Mouse (Mus musculus) limb, embryonic 13.5 days (tissue): ENCODE data around the gene Nckap1. TPM values are rescaled to one million over a fixed set of nuclear protein-coding genes. Genes with fewer than 3 reads are reported as not detected.

ENCODE experiments used
- ATAC-seq: fragments of 200-750 bp; cut with Nextera tagmentation; 2 replicates; pipeline ENCODE4 v1.8.0; 2017; ENCODE audit warnings: low read depth, moderate number of reproducible peaks, moderate TSS enrichment; ENCODE audit not compliant: low FRiP score
- H3K27ac ChIP-seq: fragments of 300-500 bp; sonication (generic); 2 replicates; pipeline ENCODE4 v1.5.1; 2015; ENCODE audit warnings: inconsistent platforms, mild to moderate bottlenecking, moderate library complexity
- H3K27me3 ChIP-seq: fragments of 300-500 bp; sonication (generic); 2 replicates; pipeline ENCODE4 v1.6.1; 2015; ENCODE audit warnings: mild to moderate bottlenecking, inconsistent platforms
- H3K36me3 ChIP-seq: fragments of 300-500 bp; sonication (generic); 2 replicates; pipeline ENCODE4 v1.6.1; 2015; ENCODE audit warnings: inconsistent platforms, mild to moderate bottlenecking, moderate library complexity
- H3K4me1 ChIP-seq: fragments of 300-500 bp; sonication (generic); 2 replicates; pipeline ENCODE4 v1.6.1; 2015; ENCODE audit warnings: inconsistent platforms
- H3K4me2 ChIP-seq: fragments of 300-500 bp; sonication (generic); replicated peaks from 2 replicates; pipeline ENCODE4 v1.6.1; 2015; ENCODE audit warnings: inconsistent platforms, mild to moderate bottlenecking, moderate library complexity
- H3K4me3 ChIP-seq: fragments of 300-500 bp; sonication (generic); 2 replicates; pipeline ENCODE4 v1.5.1; 2015; ENCODE audit warnings: moderate library complexity, mild to moderate bottlenecking, inconsistent platforms
- H3K9ac ChIP-seq: fragments of 300-500 bp; sonication (generic); 2 replicates; pipeline ENCODE4 v1.6.1; 2015; ENCODE audit warnings: mild to moderate bottlenecking, inconsistent platforms
- H3K9me3 ChIP-seq: fragments of 300-500 bp; sonication (generic); 2 replicates; pipeline ENCODE4 v1.6.1; 2016; ENCODE audit warnings: inconsistent platforms
- WGBS: fragments of 180-500 bp; shearing (Covaris S2); methylation state at CpG from one replicate; pipeline ENCODE4 v1.1.7; 2015; 5-methylcytosine and 5-hydroxymethylcytosine counted together
- polyA plus RNA-seq: library from polyadenylated mRNA; unstranded; fragments of >200 nt; fragmentation: Nextera tagmentation; extraction: Ambion mirVana; gene quantifications from 2 replicates; pipeline ENCODE4 v1.2.1, GENCODE M21; 2015

The Nckap1 gene
- polyA plus RNA-seq, 1 experiment from 2014 or later = 63.0 TPM

GRCm38 (mm10) chr2:80594215-80594918 is 13.2 kb upstream of the Nckap1 start:
- no peak overlapping the region for H3K4me3 ChIP-seq

GRCm38 (mm10) chr2:80582356-80582755 is 1.2 kb upstream of the Nckap1 start:
- peaks cover 14% of the 10 kb centered on the region for H3K4me1 ChIP-seq
- no peak for ATAC-seq
- H3K27ac ChIP-seq = no peak overlapping the region
- no peak overlapping the region for H3K4me3 ChIP-seq
- H3K27me3 ChIP-seq = no peaks in the 10 kb centered on the region
- no peak overlapping the region for H3K9ac ChIP-seq
- 86% methylated on average over 3 of the region's 3 CpGs for WGBS
- no peaks in the 10 kb centered on the region for H3K9me3 ChIP-seq
- no peaks in the 10 kb centered on the region for H3K36me3 ChIP-seq
- H3K4me2 ChIP-seq = no peak overlapping the region

More at GRCm38 (mm10) chr2:80594215-80594918, 13.2 kb upstream of the Nckap1 start:
- 65% methylated on average over 4 of the region's 4 CpGs for WGBS
- H3K4me1 ChIP-seq = peaks cover 8% of the 10 kb centered on the region; the same call in 1 of the 2 replicates
- H3K9ac ChIP-seq = no peak overlapping the region
- ATAC-seq = no peak
- no peaks in the 10 kb centered on the region for H3K9me3 ChIP-seq
- no peak overlapping the region for H3K27ac ChIP-seq
- no peaks in the 10 kb centered on the region for H3K27me3 ChIP-seq
- H3K36me3 ChIP-seq = no peaks in the 10 kb centered on the region
- no peak overlapping the region for H3K4me2 ChIP-seq

DNA sequence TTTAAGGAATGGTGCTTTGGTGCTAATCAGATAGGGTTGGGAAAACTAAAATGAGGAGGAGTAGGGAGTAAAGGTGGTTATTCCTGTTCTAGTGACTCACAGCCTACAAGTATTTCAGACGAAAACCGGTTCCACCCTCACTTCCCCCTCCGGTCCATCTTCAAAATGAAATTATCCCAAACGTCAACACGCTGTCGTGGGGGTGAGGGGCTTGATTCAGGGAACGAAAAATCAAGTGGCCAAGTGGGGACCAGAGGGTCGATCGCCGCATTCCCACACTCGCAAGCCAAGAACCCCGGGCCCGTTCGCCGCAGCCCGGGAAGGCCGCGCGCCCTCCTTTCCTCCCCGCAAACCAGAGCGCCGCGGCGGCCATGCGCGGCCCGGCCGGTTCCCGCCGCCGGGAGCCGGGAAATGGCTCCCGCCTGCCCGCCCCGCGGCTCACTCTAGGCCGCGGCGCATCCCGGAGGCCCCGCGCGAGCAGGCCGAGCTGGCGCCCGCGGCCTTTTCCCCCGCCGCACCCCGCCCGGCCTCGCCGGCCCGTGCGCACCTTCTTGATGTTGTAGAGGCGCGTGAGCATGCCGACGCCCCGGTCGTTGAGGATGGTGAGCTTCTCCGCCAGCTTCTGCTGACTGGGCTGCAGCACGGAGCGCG is 744 bp downstream of the Nckap1 start:
- no peaks in the 10 kb centered on the region for H3K9me3 ChIP-seq
- H3K4me2 ChIP-seq = peak overlapping the region; percentile 76
- peak overlapping the region; percentile 95 for H3K27ac ChIP-seq
- H3K36me3 ChIP-seq = no peaks in the 10 kb centered on the region
- H3K4me1 ChIP-seq = peaks cover 14% of the 10 kb centered on the region
- peak; percentile 62 for ATAC-seq
- H3K27me3 ChIP-seq = no peaks in the 10 kb centered on the region
- peak overlapping the region; percentile 98 for H3K9ac ChIP-seq
- peak overlapping the region; percentile 89 for H3K4me3 ChIP-seq
- WGBS = under 1% methylated on average over 50 of the region's 65 CpGs

DNA sequence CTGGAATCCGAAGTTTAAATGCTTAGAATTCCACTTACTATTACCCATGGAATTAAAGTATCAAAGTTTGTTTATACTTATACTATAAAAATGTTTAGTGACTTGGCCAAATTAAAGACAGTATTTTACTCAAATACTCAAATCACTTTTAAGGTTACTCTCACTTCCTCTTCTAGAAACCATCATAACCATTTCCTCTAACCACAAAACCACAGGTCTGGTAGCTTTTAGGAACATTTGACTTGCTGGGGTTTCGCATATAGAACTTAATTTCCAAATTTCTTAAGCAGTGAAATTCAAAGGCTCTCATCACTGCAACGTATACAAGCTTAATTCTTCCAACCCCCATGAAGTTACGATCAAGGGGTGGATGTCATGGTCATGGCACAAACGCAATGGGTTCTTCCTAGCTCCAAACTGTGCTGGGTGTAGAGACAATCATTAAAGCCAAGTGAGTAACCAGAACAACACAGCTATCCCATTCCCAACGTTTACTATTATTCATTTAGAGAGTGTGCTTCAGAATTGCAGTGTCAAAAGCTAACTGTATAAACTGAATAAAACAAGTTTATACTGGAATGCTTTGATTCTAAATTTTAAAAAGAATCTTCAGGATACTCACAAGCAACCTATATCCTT is 1.8 kb downstream of the Nckap1 start:
- Histone ChIP-seq H3K4me3 (peak overlapping the region; percentile 89), H3K36me3 (no peaks in the 10 kb centered on the region), H3K4me1 (peaks cover 14% of the 10 kb centered on the region), H3K27ac (no peak overlapping the region), H3K27me3 (no peaks in the 10 kb centered on the region), H3K4me2 (peak overlapping the region; percentile 76), H3K9ac (no peak overlapping the region), H3K9me3 (no peaks in the 10 kb centered on the region)
- WGBS = 31% methylated on average over 6 of the region's 6 CpGs
- no peak for ATAC-seq

- Histone ChIP-seq H3K27me3 (no peaks in the 10 kb centered on the region), H3K9ac (no peak overlapping the region), H3K27ac (no peak overlapping the region), H3K4me1 (peaks cover 14% of the 10 kb centered on the region), H3K4me3 (no peak overlapping the region), H3K9me3 (no peaks in the 10 kb centered on the region), H3K36me3 (no peaks in the 10 kb centered on the region), H3K4me2 (no peak overlapping the region)
- ATAC-seq = no peak
- 83% methylated on average over 1 of the region's 1 CpGs for WGBS
Measured at GRCm38 (mm10) chr2:80577286-80577685, 3.9 kb downstream of the Nckap1 start.

DNA sequence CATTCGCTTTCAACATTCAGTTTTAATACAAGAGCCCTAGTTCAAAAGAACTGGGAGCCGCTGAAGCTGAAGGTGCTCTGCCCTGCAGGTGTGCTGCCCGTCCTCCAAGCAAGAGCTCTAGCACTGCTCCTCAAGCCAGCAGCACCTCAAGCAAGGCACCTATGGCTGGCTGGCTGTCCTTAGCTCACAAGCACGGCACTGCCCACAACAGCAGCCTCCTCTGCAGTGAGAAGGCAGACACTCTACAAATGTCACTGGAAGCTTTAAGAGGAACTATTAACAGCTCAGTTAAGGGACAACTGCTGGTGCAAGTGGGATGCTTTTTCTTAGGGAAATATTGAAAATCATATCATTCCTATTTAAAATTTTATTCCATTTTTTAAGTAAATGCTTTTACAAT is 10.5 kb downstream of the Nckap1 start:
- no peak overlapping the region for H3K4me2 ChIP-seq
- H3K4me1 ChIP-seq = 0 out of 2 replicates have a peak, but pooled peaks cover 4% of the 10 kb centered on the region
- H3K9ac ChIP-seq = no peak overlapping the region
- H3K27me3 ChIP-seq = no peaks in the 10 kb centered on the region
- WGBS = 69% methylated on average over 4 of the region's 4 CpGs
- peaks cover 3% of the 10 kb centered on the region; the same call in 1 of the 2 replicates for H3K36me3 ChIP-seq
- no peak overlapping the region for H3K27ac ChIP-seq
- no peak overlapping the region for H3K4me3 ChIP-seq
- no peaks in the 10 kb centered on the region for H3K9me3 ChIP-seq
- no peak for ATAC-seq

DNA sequence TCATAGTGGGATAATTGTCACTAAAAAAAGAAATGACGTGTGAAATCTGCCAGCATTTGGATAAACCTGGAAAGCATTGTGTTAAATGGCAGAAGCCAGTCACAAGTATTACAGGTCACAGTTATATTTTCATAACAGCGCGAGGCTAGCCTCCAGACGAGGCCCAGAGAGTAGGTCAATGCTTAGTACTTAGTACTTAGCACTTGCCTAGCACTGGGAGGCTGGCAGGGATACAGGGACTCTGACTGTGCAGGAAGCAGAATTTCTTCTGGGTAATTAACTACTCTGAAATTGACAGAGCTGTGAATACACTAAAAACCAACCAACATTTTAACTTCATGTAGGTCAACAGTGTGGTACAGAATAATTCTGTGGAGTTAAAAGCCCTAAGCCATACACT is 13.8 kb downstream of the Nckap1 start:
- WGBS = 89% methylated on average over 4 of the region's 4 CpGs
- ATAC-seq = no peak

DNA sequence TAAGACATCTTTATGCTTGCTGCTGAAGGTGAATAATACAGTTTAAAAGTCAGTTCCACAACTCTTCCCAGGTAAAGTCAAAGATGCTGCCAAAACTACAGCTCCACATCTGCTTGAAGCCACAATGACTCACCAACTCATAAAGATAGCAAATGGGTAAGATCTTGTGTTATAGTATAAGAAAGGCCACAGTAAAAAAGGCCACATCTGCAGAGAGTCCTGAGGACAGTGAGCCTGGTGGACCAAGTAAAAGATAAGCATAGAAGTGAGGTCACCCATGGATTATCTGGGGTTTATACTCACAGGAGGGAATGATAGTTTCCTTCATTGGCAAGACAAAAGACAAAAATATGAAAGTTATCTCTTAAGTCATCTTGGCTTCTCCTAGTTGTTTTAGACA is 18.9 kb downstream of the Nckap1 start:
- no peak overlapping the region for H3K4me2 ChIP-seq
- no peaks in the 10 kb centered on the region for H3K4me1 ChIP-seq
- ATAC-seq = no peak
- H3K9me3 ChIP-seq = no peaks in the 10 kb centered on the region
- no peak overlapping the region for H3K9ac ChIP-seq
- H3K4me3 ChIP-seq = no peak overlapping the region
- H3K36me3 ChIP-seq = peaks cover 9% of the 10 kb centered on the region
- H3K27me3 ChIP-seq = no peaks in the 10 kb centered on the region
- H3K27ac ChIP-seq = no peak overlapping the region

More for the DNA sequence above, 13.8 kb downstream of the Nckap1 start:
- Histone ChIP-seq H3K9ac (no peak overlapping the region), H3K36me3 (peaks cover 3% of the 10 kb centered on the region; the same call in 1 of the 2 replicates), H3K27ac (no peak overlapping the region), H3K9me3 (no peaks in the 10 kb centered on the region), H3K4me1 (0 out of 2 replicates have a peak, but pooled peaks cover 4% of the 10 kb centered on the region), H3K4me2 (no peak overlapping the region), H3K4me3 (no peak overlapping the region), H3K27me3 (no peaks in the 10 kb centered on the region)

DNA sequence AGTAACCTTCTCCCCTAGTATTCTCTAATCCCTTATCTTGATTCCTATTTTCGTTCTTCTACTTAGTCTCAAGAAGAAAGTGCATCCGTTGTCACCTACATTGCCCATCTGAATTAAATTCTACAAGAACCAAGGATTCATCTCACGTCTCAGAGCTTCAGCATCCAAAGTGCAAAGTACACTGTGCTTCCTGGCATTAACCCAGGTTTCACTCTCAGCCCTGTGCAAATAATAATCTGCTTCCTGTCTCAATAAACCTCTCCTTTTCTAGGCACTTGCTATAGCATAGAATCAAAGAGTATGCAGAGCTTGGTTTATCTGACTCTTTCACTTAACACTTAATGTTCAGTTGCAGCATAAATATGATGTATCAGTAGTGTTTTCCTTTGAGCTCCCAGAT is 19.7 kb downstream of the Nckap1 start:
- Histone ChIP-seq H3K27me3 (no peaks in the 10 kb centered on the region), H3K4me3 (no peak overlapping the region), H3K4me2 (no peak overlapping the region), H3K36me3 (peaks cover 9% of the 10 kb centered on the region), H3K9ac (no peak overlapping the region), H3K9me3 (no peaks in the 10 kb centered on the region), H3K4me1 (no peaks in the 10 kb centered on the region), H3K27ac (no peak overlapping the region)
- whole genome bisulfite sequencing = 86% methylated on average over 3 of the region's 3 CpGs
- ATAC-seq = no peak

GRCm38 (mm10) chr2:80560773-80561172 is 20.4 kb downstream of the Nckap1 start:
- no peak for ATAC-seq

GRCm38 (mm10) chr2:80559655-80560054 is 21.5 kb downstream of the Nckap1 start:
- no peak for ATAC-seq
- Histone ChIP-seq H3K27me3 (no peaks in the 10 kb centered on the region), H3K9ac (no peak overlapping the region), H3K36me3 (peaks cover 9% of the 10 kb centered on the region), H3K27ac (no peak overlapping the region), H3K4me3 (no peak overlapping the region), H3K4me1 (peaks cover 10% of the 10 kb centered on the region), H3K9me3 (no peaks in the 10 kb centered on the region), H3K4me2 (no peak overlapping the region)
- 88% methylated on average over 5 of the region's 5 CpGs for WGBS

More at GRCm38 (mm10) chr2:80560773-80561172, 20.4 kb downstream of the Nckap1 start:
- peaks cover 4% of the 10 kb centered on the region for H3K4me1 ChIP-seq
- no peak overlapping the region for H3K9ac ChIP-seq
- H3K4me3 ChIP-seq = no peak overlapping the region
- H3K9me3 ChIP-seq = no peaks in the 10 kb centered on the region
- no peak overlapping the region for H3K27ac ChIP-seq
- 92% methylated on average over 5 of the region's 5 CpGs for WGBS
- peaks cover 9% of the 10 kb centered on the region for H3K36me3 ChIP-seq
- no peaks in the 10 kb centered on the region for H3K27me3 ChIP-seq
- H3K4me2 ChIP-seq = no peak overlapping the region

- H3K4me1 ChIP-seq = peaks cover 10% of the 10 kb centered on the region
- WGBS = 52% methylated on average over 4 of the region's 4 CpGs
- no peak overlapping the region for H3K4me2 ChIP-seq
- no peak; the same call in 1 of the 2 replicates for ATAC-seq
- H3K36me3 ChIP-seq = peaks cover 44% of the 10 kb centered on the region
- H3K27me3 ChIP-seq = no peaks in the 10 kb centered on the region
- H3K27ac ChIP-seq = no peak overlapping the region
- H3K4me3 ChIP-seq = no peak overlapping the region
- H3K9me3 ChIP-seq = 0 out of 2 replicates have a peak, but pooled peaks cover 3% of the 10 kb centered on the region
- H3K9ac ChIP-seq = no peak overlapping the region
Measured at GRCm38 (mm10) chr2:80554442-80554841, 26.7 kb downstream of the Nckap1 start.
